Mouse (Mus musculus): ENCODE data around the gene Ccdc90b.

The Ccdc90b gene

GRCm38 (mm10) chr7:92560986-92561876 is at the start of gene Ccdc90b:
Ccdc90b (plus strand) TSS chr7:92561149.
- peak; percentile 87 to 94 for DNase-seq

- DNase-seq, result no peak
Observed at GRCm38 (mm10) chr7:92520397-92520796, 40.6 kb upstream of the Ccdc90b start.

GRCm38 (mm10) chr7:92520820-92521219 is 40.1 kb upstream of the Ccdc90b start:
- DNase-seq, result peak; percentile 1 to 8

GRCm38 (mm10) chr7:92529245-92529644 is 31.7 kb upstream of the Ccdc90b start:
- no peak for DNase-seq

GRCm38 (mm10) chr7:92532351-92533036 is 28.5 kb upstream of the Ccdc90b start:
- no peak for DNase-seq

- no peak for DNase-seq
Observed at GRCm38 (mm10) chr7:92546763-92547162, 14.2 kb upstream of the Ccdc90b start.

- no peak for DNase-seq
Observed at GRCm38 (mm10) chr7:92550248-92550989, 10.5 kb upstream of the Ccdc90b start.

- peak; percentile 30 to 43 for DNase-seq
Observed at GRCm38 (mm10) chr7:92550990-92551392, 10.0 kb upstream of the Ccdc90b start.

- DNase-seq, result no peak
Observed at GRCm38 (mm10) chr7:92558744-92559143, 2.2 kb upstream of the Ccdc90b start.

GRCm38 (mm10) chr7:92566775-92567174 is 5.8 kb downstream of the Ccdc90b start:
- no peak for DNase-seq

GRCm38 (mm10) chr7:92580491-92581207 is 19.7 kb downstream of the Ccdc90b start:
- DNase-seq, result no peak

- DNase-seq, result no peak
Observed at GRCm38 (mm10) chr7:92583567-92583966, 22.6 kb downstream of the Ccdc90b start.

GRCm38 (mm10) chr7:92589986-92590385 is 29.0 kb downstream of the Ccdc90b start:
- peak in 1 of 2 experiments; percentile 12 for DNase-seq

GRCm38 (mm10) chr7:92590842-92591241 is 29.9 kb downstream of the Ccdc90b start:
- DNase-seq, result no peak

- no peak for DNase-seq
Observed at GRCm38 (mm10) chr7:92604961-92605360, 44.0 kb downstream of the Ccdc90b start.

GRCm38 (mm10) chr7:92610830-92611229 is 49.9 kb downstream of the Ccdc90b start:
- DNase-seq, result no peak

GRCm38 (mm10) chr7:92624488-92624887 is 63.5 kb downstream of the Ccdc90b start:
- peak in 1 of 2 experiments; percentile 6 for DNase-seq

GRCm38 (mm10) chr7:92630167-92630566 is 69.2 kb downstream of the Ccdc90b start:
- peak; percentile 44 to 45 for DNase-seq
